Mouse (Mus musculus) MEL (cell line): Measurements from ENCODE around the gene Tefm. TPM values are rescaled to one million over a fixed set of nuclear protein-coding genes. Genes with fewer than 3 reads are reported as not detected.

Experiments used
- DNase-seq: peaks from one replicate; pipeline ENCODE4 v3.0.0; 2011; ENCODE audit warnings: low read depth, low spot score
- H3K27ac ChIP-seq: 2 replicates; pipeline ENCODE4 v1.5.1; 2012; ENCODE audit warnings: low read depth, mild to moderate bottlenecking, control low read depth, low read length, moderate library complexity; ENCODE audit not compliant: control insufficient read depth
- H3K27me3 ChIP-seq, 2 experiments: fragments of 150-350 bp in 1 of 2; sonication (generic) in 1 of 2; 2 replicates each; pipeline ENCODE4 v1.6.1; 2012; ENCODE audit warnings: low read length in 2 of 2, mild to moderate bottlenecking in 2 of 2, improper control_type of control experiment in 1 of 2, moderate library complexity in 1 of 2; ENCODE audit not compliant: insufficient read depth in 2 of 2, control insufficient read depth in 1 of 2
- H3K36me3 ChIP-seq, 2 experiments: 2 replicates each; pipeline ENCODE4 v1.6.1; 2012 to 2014; ENCODE audit warnings: low read length in 2 of 2, improper control_type of control experiment in 1 of 2, inconsistent platforms in 1 of 2, mild to moderate bottlenecking in 1 of 2; ENCODE audit not compliant: insufficient read depth in 2 of 2, control insufficient read depth in 1 of 2
- H3K4me1 ChIP-seq, 2 experiments: fragments of 150-350 bp in 1 of 2; sonication (generic) in 1 of 2; 2 replicates each; pipeline ENCODE4 v1.6.1; 2012; ENCODE audit warnings: low read length in 2 of 2, improper control_type of control experiment in 1 of 2, mild to moderate bottlenecking in 1 of 2; ENCODE audit not compliant: insufficient read depth in 2 of 2, control insufficient read depth in 1 of 2
- H3K4me3 ChIP-seq, 2 experiments: fragments of 150-350 bp in 1 of 2; sonication (generic) in 1 of 2; 2 replicates each; pipeline ENCODE4 v1.5.1; 2012; ENCODE audit warnings: low read depth in 2 of 2, low read length in 2 of 2, mild to moderate bottlenecking in 2 of 2, moderate library complexity in 2 of 2, control low read depth in 1 of 2, improper control_type of control experiment in 1 of 2; ENCODE audit not compliant: control insufficient read depth in 1 of 2, insufficient read depth in 1 of 2
- H3K79me2 ChIP-seq: 2 replicates; pipeline ENCODE4 v1.6.1; 2012; ENCODE audit warnings: mild to moderate bottlenecking, low read length, moderate library complexity; ENCODE audit not compliant: control insufficient read depth, poor library complexity, insufficient read depth
- H3K9ac ChIP-seq: 2 replicates; pipeline ENCODE4 v1.6.1; 2012; ENCODE audit warnings: low read depth, mild to moderate bottlenecking, control low read depth, low read length, moderate library complexity; ENCODE audit not compliant: control insufficient read depth, poor library complexity, severe bottlenecking
- H3K9me3 ChIP-seq: fragments of 150-350 bp; sonication (generic); replicated peaks from 2 replicates; pipeline ENCODE4 v1.6.1; 2012; ENCODE audit warnings: mild to moderate bottlenecking, low read length, improper control_type of control experiment, moderate library complexity; ENCODE audit not compliant: insufficient read depth
- BHLHE40 ChIP-seq: IDR thresholded peaks from 2 replicates; pipeline ENCODE4 v1.6.1; 2012; ENCODE audit warnings: low read depth, mild to moderate bottlenecking, inconsistent platforms, low read length, improper control_type of control experiment, borderline replicate concordance
- CTCF ChIP-seq, 3 experiments: IDR thresholded peaks in 2 of 3; conservative IDR thresholded peaks in 1 of 3; 2 replicates each; pipeline ENCODE4 v1.5.1; 2011 to 2012; ENCODE audit warnings: low read length in 3 of 3, low read depth in 2 of 3, mild to moderate bottlenecking in 2 of 3, improper control_type of control experiment in 1 of 3, inconsistent platforms in 1 of 3, mixed read lengths in 1 of 3, moderate library complexity in 1 of 3; ENCODE audit not compliant: control insufficient read depth in 1 of 3, insufficient read depth in 1 of 3, poor library complexity in 1 of 3, severe bottlenecking in 1 of 3
- ELF1 ChIP-seq: IDR thresholded peaks from 2 replicates; pipeline ENCODE4 v1.6.1; 2014; ENCODE audit warnings: low read depth, mild to moderate bottlenecking, inconsistent platforms, low read length, improper control_type of control experiment, moderate library complexity
- EP300 ChIP-seq, 2 experiments: IDR thresholded peaks; 2 replicates each; pipeline ENCODE4 v1.6.1; 2011; ENCODE audit warnings: improper control_type of control experiment in 2 of 2, low read length in 2 of 2, low read depth in 1 of 2, mild to moderate bottlenecking in 1 of 2
- GABPA ChIP-seq: IDR thresholded peaks from 2 replicates; pipeline ENCODE4 v1.6.1; 2012; ENCODE audit warnings: low read depth, mild to moderate bottlenecking, inconsistent platforms, low read length, improper control_type of control experiment, moderate library complexity
- KAT2A ChIP-seq: conservative IDR thresholded peaks from 2 replicates; pipeline ENCODE4 v1.6.1; 2012; ENCODE audit warnings: low read depth, low read length, improper control_type of control experiment, inconsistent platforms
- MAFK ChIP-seq: IDR thresholded peaks from 2 replicates; pipeline ENCODE4 v1.6.1; 2011; ENCODE audit warnings: low read depth, mild to moderate bottlenecking, low read length, improper control_type of control experiment, borderline replicate concordance
- MXI1 ChIP-seq: IDR thresholded peaks from 2 replicates; pipeline ENCODE4 v1.6.1; 2011; ENCODE audit warnings: mild to moderate bottlenecking, low read depth, low read length, improper control_type of control experiment
- MYB ChIP-seq: IDR thresholded peaks from 2 replicates; pipeline ENCODE4 v1.6.1; 2011; ENCODE audit warnings: mild to moderate bottlenecking, low read depth, low read length, improper control_type of control experiment
- NRF1 ChIP-seq: IDR thresholded peaks from 2 replicates; pipeline ENCODE4 v1.6.1; 2014; ENCODE audit warnings: low read depth, mild to moderate bottlenecking, inconsistent platforms, low read length, improper control_type of control experiment, moderate library complexity; ENCODE audit not compliant: poor library complexity, insufficient read depth, severe bottlenecking
- POLR2AphosphoS2 ChIP-seq: IDR thresholded peaks from 2 replicates; pipeline ENCODE4 v1.6.1; 2011; ENCODE audit warnings: low read length, improper control_type of control experiment
- POLR2AphosphoS5 ChIP-seq: IDR thresholded peaks from 2 replicates; pipeline ENCODE4 v1.6.1; 2012; ENCODE audit warnings: low read depth, borderline replicate concordance, mild to moderate bottlenecking, inconsistent platforms, low read length, moderate library complexity, mixed read lengths
- RAD21 ChIP-seq: IDR thresholded peaks from 2 replicates; pipeline ENCODE4 v1.6.1; 2011; ENCODE audit warnings: mild to moderate bottlenecking, low read depth, low read length, improper control_type of control experiment
- RCOR1 ChIP-seq: IDR thresholded peaks from 2 replicates; pipeline ENCODE4 v1.6.1; 2012; ENCODE audit warnings: low read depth, mild to moderate bottlenecking, inconsistent platforms, low read length, improper control_type of control experiment
- SIN3A ChIP-seq: IDR thresholded peaks from 2 replicates; pipeline ENCODE4 v1.6.1; 2012; ENCODE audit warnings: low read length, improper control_type of control experiment, inconsistent platforms
- SMC3 ChIP-seq: IDR thresholded peaks from 2 replicates; pipeline ENCODE4 v1.6.1; 2011; ENCODE audit warnings: low read depth, low read length, improper control_type of control experiment
- TBP ChIP-seq: IDR thresholded peaks from 2 replicates; pipeline ENCODE4 v1.8.0; 2011; ENCODE audit warnings: low read depth, low read length, improper control_type of control experiment
- UBTF ChIP-seq: IDR thresholded peaks from 2 replicates; pipeline ENCODE4 v1.6.1; 2012; ENCODE audit warnings: low read depth, mild to moderate bottlenecking, inconsistent platforms, low read length, improper control_type of control experiment, moderate library complexity, borderline replicate concordance; ENCODE audit not compliant: insufficient read depth
- ZKSCAN1 ChIP-seq: IDR thresholded peaks from 2 replicates; pipeline ENCODE4 v1.6.1; 2012; ENCODE audit warnings: low read depth, mild to moderate bottlenecking, inconsistent platforms, low read length, improper control_type of control experiment, moderate library complexity
- polyA plus RNA-seq, 2 experiments: library from polyadenylated mRNA; stranded (reverse) in 1 of 2; unstranded in 1 of 2; fragments of >175 nt in 1 of 2; fragments of >200 nt in 1 of 2; gene quantifications; 2 replicates each; pipeline versions ENCODE4 v1.2.1 to v1.2.4; 2012; ENCODE audit warnings: low replicate concordance in 2 of 2, low read depth in 1 of 2; ENCODE audit not compliant: insufficient read length in 2 of 2, insufficient read depth in 1 of 2, missing spikeins in 1 of 2
- total RNA-seq: library from RNA; depleted of rRNA; stranded (reverse); fragments of 300-350 nt; gene quantifications from 2 replicates; pipeline ENCODE4 v1.2.3, GENCODE M21; 2012

The Tefm gene
- total and polyA plus RNA-seq, 3 experiments = 23.6 to 33.9 TPM; not detected in 1

DNA sequence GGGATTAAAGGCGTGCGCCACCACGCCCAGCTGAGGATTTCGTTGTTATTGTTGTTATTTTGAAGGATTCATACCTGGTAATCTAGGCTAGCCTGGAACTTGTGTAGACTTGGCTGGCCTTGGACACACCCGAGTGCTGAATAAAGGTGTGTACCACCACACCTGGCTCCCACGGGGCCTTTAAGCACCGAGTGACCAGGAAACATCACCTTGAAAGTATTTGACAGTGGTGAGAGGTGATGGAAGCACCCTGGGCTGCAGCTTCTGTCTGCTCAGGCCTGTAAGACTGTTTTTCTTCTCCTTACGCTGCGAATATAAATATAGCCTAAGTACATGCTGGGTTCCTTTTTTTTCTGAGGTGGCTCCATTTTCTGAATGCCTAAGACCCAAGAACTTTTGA, 26.1 kb upstream of the Tefm start:
- Histone ChIP-seq H3K36me3 (no peaks in the 10 kb centered on the region), H3K27ac (no peak overlapping the region), H3K9ac (no peak overlapping the region), H3K27me3 (peaks cover 2 to 3% of the 10 kb centered on the region in 2 experiments; a peak in 2 of 4 replicates), H3K79me2 (no peaks in the 10 kb centered on the region), H3K9me3 (no peaks in the 10 kb centered on the region), H3K4me3 (no peak overlapping the region), H3K4me1 (no peaks in the 10 kb centered on the region; a peak in 1 of 4 replicates)
- TF ChIP-seq MYB (no peak), CTCF (IDR thresholded peaks at IDR 0.05 in 2 of 3, conservative IDR thresholded peaks at IDR 0.05 in 1 of 3; ENCODE audit: control insufficient read depth in 1 of 3, insufficient read depth in 1 of 3, low read depth in 2 of 3, low read length in 3 of 3, poor library complexity in 1 of 3, severe bottlenecking in 1 of 3) (no peak), POLR2AphosphoS5 (no peak), EP300 (IDR thresholded peaks at IDR 0.05; ENCODE audit: low read depth in 1 of 2, low read length in 2 of 2) (no peak), SMC3 (no peak), RAD21 (no peak), TBP (no peak), BHLHE40 (no peak), ELF1 (no peak), KAT2A (no peak), MXI1 (no peak), NRF1 (no peak)
- DNase-seq = no peak

DNA sequence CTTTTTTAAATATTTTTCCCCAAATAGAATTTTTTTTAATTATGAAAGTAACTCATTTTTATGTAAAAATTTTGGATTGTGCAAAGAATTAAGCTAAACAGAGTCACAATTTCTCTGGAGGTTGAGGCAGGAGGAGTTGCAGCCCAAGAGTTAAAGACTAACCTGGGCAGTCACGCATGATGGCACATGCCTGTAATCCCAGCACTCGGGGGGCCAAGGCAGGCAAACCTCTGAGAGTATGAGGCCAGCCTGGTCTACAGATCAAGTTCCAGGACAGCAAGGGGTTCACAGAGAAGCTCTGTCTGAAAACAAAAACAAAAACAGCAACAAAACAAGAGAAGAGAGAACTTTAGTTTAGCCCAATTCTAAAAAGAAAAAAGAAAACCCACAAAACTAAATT, 22.2 kb upstream of the Tefm start:
- H3K79me2 ChIP-seq = no peaks in the 10 kb centered on the region
- H3K27me3 ChIP-seq = peaks cover 5 to 10% of the 10 kb centered on the region in 2 experiments; a peak in 3 of 4 replicates
- TF ChIP-seq RCOR1 (no peak), KAT2A (no peak), ZKSCAN1 (no peak), POLR2AphosphoS5 (no peak), SIN3A (no peak), GABPA (no peak), TBP (no peak), UBTF (no peak), RAD21 (no peak), SMC3 (no peak), MXI1 (no peak), POLR2AphosphoS2 (no peak), MYB (no peak), MAFK (no peak)
- no peak overlapping the region for H3K9ac ChIP-seq
- H3K27ac ChIP-seq = no peak overlapping the region
- no peaks in the 10 kb centered on the region for H3K9me3 ChIP-seq
- DNase-seq = no peak
- no peak overlapping the region for H3K4me3 ChIP-seq
- no peaks in the 10 kb centered on the region for H3K36me3 ChIP-seq
- no peaks in the 10 kb centered on the region; a peak in 1 of 4 replicates for H3K4me1 ChIP-seq
